Mouse (Mus musculus): ENCODE results near the gene Spns2. TPM values are rescaled to one million over a fixed set of nuclear protein-coding genes. Genes with fewer than 3 reads are reported as not detected.
A peak's percentile ranks its signal among the peaks of the same experiment; 100 is the strongest.

The Spns2 gene
- polyA plus RNA-seq, 1 experiment from 2014 or later, result 1.8 TPM

DNA sequence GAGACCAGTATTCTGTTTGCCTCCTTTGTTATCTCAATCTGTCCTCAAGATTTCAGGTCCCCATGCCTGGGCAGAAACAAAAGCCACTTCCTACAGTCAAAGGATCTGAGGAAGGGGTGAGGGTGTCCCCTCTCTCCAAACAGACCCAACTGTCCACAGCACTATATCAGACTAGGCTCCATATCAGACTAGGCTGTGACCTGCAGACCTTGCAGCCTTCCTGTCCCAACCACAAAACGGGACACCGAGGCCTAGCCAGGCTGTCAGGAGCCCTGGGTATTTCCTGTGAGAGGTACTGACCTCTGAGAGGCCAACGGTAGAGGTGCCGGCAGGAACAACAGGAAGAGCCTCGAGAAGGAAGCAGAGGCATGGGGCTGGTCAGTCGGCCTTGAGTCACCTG lies 5.2 kb downstream of the Spns2 start:
- Histone ChIP-seq H3K4me3 (ENCODE audit: low read length) (no peak overlapping the region), H3K27me3 (ENCODE audit: control insufficient read depth, insufficient read depth, low read length) (peaks cover 24% of the 10 kb centered on the region), H3K4me1 (ENCODE audit: control insufficient read depth, insufficient read depth, low read length) (peaks cover 16% of the 10 kb centered on the region), H3K36me3 (ENCODE audit: control insufficient read depth, insufficient read depth) (no peaks in the 10 kb centered on the region), H3K4me2 (ENCODE audit: low read depth, low read length) (no peak overlapping the region), H3K27ac (ENCODE audit: low read length) (no peak overlapping the region), H3K9me3 (replicated peaks; ENCODE audit: control insufficient read depth, low read length) (no peaks in the 10 kb centered on the region), H3K9ac (ENCODE audit: low read length) (no peak overlapping the region)
- no peak for ATAC-seq (replicated peaks; ENCODE audit: extremely low read depth, insufficient read depth, low FRiP score)
- WGBS, result 34% methylated on average over 6 of the region's 6 CpGs

DNA sequence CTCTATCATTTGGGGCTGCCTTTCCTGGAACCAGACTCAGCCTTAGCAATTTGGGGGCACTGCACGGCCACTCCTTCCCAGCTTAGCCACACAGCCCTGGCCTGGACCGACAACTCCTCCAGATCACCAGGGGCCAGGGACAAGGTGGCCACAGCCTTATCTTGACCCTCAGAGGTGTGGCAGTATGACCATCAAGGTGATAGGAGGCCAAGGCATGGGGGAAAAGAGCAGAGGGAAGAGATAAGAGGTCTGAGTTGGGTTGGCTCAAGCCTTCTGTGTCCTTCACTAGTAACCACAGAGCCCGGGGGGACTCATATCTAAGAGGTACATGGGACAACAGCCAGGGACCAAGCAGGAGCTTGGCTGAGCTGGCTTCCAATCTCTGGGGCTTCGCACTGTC lies 7.8 kb downstream of the Spns2 start:
- no peaks in the 10 kb centered on the region for H3K9me3 ChIP-seq (replicated peaks; ENCODE audit: control insufficient read depth, low read length)
- H3K4me1 ChIP-seq (ENCODE audit: control insufficient read depth, insufficient read depth, low read length), result peaks cover 13% of the 10 kb centered on the region
- no peaks in the 10 kb centered on the region for H3K36me3 ChIP-seq (ENCODE audit: control insufficient read depth, insufficient read depth)
- 41% methylated on average over 4 of the region's 4 CpGs for WGBS
- H3K4me2 ChIP-seq (ENCODE audit: low read depth, low read length), result no peak overlapping the region
- 0 out of 2 replicates have a peak, but pooled peaks cover 3% of the 10 kb centered on the region for H3K27me3 ChIP-seq (ENCODE audit: control insufficient read depth, insufficient read depth, low read length)
- no peak overlapping the region for H3K4me3 ChIP-seq (ENCODE audit: low read length)
- no peak overlapping the region for H3K27ac ChIP-seq (ENCODE audit: low read length)
- no peak for ATAC-seq (replicated peaks; ENCODE audit: extremely low read depth, insufficient read depth, low FRiP score)
- H3K9ac ChIP-seq (ENCODE audit: low read length), result no peak overlapping the region

DNA sequence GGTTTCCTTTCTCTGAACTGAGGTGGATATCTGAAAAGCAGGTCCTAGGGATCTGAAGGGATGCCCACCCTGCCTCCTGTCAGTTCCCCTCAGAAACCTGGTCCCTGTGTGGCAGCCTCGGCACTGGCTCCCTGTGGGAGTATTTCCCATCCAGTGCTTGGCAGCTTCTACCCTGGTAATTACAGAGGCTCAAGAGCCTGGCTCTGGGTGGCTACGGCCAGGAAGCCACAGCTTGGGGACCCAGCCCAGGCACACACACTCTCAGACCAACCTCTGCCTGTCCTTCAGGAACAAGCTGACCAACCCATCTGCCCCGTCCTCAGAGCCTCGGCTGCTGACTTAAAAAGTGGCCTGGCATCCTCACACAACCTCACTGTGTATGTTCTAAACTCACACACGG lies 8.4 kb downstream of the Spns2 start:
- Histone ChIP-seq H3K9ac (ENCODE audit: low read length) (no peak overlapping the region), H3K4me2 (ENCODE audit: low read depth, low read length) (no peak overlapping the region), H3K9me3 (replicated peaks; ENCODE audit: control insufficient read depth, low read length) (no peaks in the 10 kb centered on the region), H3K4me1 (ENCODE audit: control insufficient read depth, insufficient read depth, low read length) (peaks cover 13% of the 10 kb centered on the region), H3K4me3 (ENCODE audit: low read length) (no peak overlapping the region), H3K27me3 (ENCODE audit: control insufficient read depth, insufficient read depth, low read length) (0 out of 2 replicates have a peak, but pooled peaks cover 3% of the 10 kb centered on the region), H3K36me3 (ENCODE audit: control insufficient read depth, insufficient read depth) (no peaks in the 10 kb centered on the region), H3K27ac (ENCODE audit: low read length) (no peak overlapping the region)
- ATAC-seq (replicated peaks; ENCODE audit: extremely low read depth, insufficient read depth, low FRiP score), result no peak
- WGBS, result 75% methylated on average over 5 of the region's 5 CpGs

DNA sequence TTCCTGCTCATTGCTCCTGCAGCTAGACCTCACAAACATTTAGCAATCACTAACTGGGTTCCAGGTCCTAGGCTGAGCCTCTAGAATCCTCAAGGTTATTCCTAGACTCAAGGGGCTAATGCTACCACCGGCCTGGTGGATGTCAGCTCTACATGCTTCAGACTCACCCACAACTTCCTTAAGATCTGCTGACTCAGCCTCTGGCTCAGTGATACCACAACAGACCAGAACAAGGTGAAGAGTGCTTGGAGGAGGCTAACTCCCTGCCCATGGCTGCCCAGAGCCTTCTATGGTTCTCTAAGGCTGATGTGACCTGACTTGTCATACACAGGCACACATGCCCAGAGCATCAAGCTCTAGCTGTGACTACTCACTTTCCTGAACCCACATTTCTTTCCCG lies 10.2 kb downstream of the Spns2 start:
- Histone ChIP-seq H3K27me3 (ENCODE audit: control insufficient read depth, insufficient read depth, low read length) (no peaks in the 10 kb centered on the region), H3K4me2 (ENCODE audit: low read depth, low read length) (no peak overlapping the region), H3K27ac (ENCODE audit: low read length) (no peak overlapping the region), H3K4me3 (ENCODE audit: low read length) (no peak overlapping the region), H3K4me1 (ENCODE audit: control insufficient read depth, insufficient read depth, low read length) (peaks cover 13% of the 10 kb centered on the region), H3K36me3 (ENCODE audit: control insufficient read depth, insufficient read depth) (no peaks in the 10 kb centered on the region), H3K9me3 (replicated peaks; ENCODE audit: control insufficient read depth, low read length) (no peaks in the 10 kb centered on the region), H3K9ac (ENCODE audit: low read length) (no peak overlapping the region)
- ATAC-seq (replicated peaks; ENCODE audit: extremely low read depth, insufficient read depth, low FRiP score), result no peak
- 56% methylated on average over 2 of the region's 2 CpGs for WGBS

DNA sequence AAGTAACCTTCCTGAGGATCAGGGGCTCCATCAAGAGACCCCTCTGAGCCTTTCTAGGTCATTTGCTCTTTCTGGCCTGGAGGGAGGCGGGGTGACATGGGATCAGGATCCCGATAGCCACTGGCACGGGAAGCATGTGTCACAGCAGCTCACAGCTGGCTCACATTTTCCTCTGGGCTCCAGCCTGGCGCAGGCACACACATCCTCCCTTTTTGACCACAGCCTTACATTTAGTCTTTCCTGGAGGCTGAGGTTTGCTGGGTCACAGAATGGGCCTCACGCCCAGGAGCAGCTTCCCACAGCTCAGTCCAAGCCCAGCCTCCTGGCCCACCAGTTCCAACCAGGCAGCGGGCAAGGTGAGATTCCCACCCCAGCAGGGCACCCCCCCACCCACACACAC lies 11.5 kb downstream of the Spns2 start:
- Histone ChIP-seq H3K9ac (ENCODE audit: low read length) (no peak overlapping the region), H3K36me3 (ENCODE audit: control insufficient read depth, insufficient read depth) (no peaks in the 10 kb centered on the region), H3K27me3 (ENCODE audit: control insufficient read depth, insufficient read depth, low read length) (no peaks in the 10 kb centered on the region), H3K4me1 (ENCODE audit: control insufficient read depth, insufficient read depth, low read length) (peaks cover 13% of the 10 kb centered on the region), H3K4me2 (ENCODE audit: low read depth, low read length) (no peak overlapping the region), H3K9me3 (replicated peaks; ENCODE audit: control insufficient read depth, low read length) (no peaks in the 10 kb centered on the region), H3K4me3 (ENCODE audit: low read length) (no peak overlapping the region), H3K27ac (ENCODE audit: low read length) (peak overlapping the region; percentile 61)
- ATAC-seq (replicated peaks; ENCODE audit: extremely low read depth, insufficient read depth, low FRiP score), result no peak
- WGBS, result 46% methylated on average over 6 of the region's 6 CpGs

GRCm38 (mm10) chr11:72477653-72478052 lies 12.1 kb downstream of the Spns2 start:
- 85% methylated on average over 1 of the region's 1 CpGs for WGBS
- H3K36me3 ChIP-seq (ENCODE audit: control insufficient read depth, insufficient read depth), result no peaks in the 10 kb centered on the region
- no peak overlapping the region for H3K9ac ChIP-seq (ENCODE audit: low read length)
- H3K9me3 ChIP-seq (replicated peaks; ENCODE audit: control insufficient read depth, low read length), result no peaks in the 10 kb centered on the region
- H3K27ac ChIP-seq (ENCODE audit: low read length), result peak overlapping the region; percentile 61
- ATAC-seq (replicated peaks; ENCODE audit: extremely low read depth, insufficient read depth, low FRiP score), result no peak
- H3K4me2 ChIP-seq (ENCODE audit: low read depth, low read length), result no peak overlapping the region
- H3K4me1 ChIP-seq (ENCODE audit: control insufficient read depth, insufficient read depth, low read length), result peaks cover 13% of the 10 kb centered on the region
- no peaks in the 10 kb centered on the region for H3K27me3 ChIP-seq (ENCODE audit: control insufficient read depth, insufficient read depth, low read length)
- H3K4me3 ChIP-seq (ENCODE audit: low read length), result no peak overlapping the region

GRCm38 (mm10) chr11:72477182-72477581 lies 12.5 kb downstream of the Spns2 start:
- Histone ChIP-seq H3K36me3 (ENCODE audit: control insufficient read depth, insufficient read depth) (no peaks in the 10 kb centered on the region), H3K9ac (ENCODE audit: low read length) (no peak overlapping the region), H3K4me1 (ENCODE audit: control insufficient read depth, insufficient read depth, low read length) (peaks cover 11% of the 10 kb centered on the region), H3K4me3 (ENCODE audit: low read length) (no peak overlapping the region), H3K9me3 (replicated peaks; ENCODE audit: control insufficient read depth, low read length) (no peaks in the 10 kb centered on the region), H3K4me2 (ENCODE audit: low read depth, low read length) (no peak overlapping the region), H3K27ac (ENCODE audit: low read length) (peak overlapping the region; percentile 61), H3K27me3 (ENCODE audit: control insufficient read depth, insufficient read depth, low read length) (no peaks in the 10 kb centered on the region)
- no peak for ATAC-seq (replicated peaks; ENCODE audit: extremely low read depth, insufficient read depth, low FRiP score)
- WGBS, result 37% methylated on average over 5 of the region's 5 CpGs

DNA sequence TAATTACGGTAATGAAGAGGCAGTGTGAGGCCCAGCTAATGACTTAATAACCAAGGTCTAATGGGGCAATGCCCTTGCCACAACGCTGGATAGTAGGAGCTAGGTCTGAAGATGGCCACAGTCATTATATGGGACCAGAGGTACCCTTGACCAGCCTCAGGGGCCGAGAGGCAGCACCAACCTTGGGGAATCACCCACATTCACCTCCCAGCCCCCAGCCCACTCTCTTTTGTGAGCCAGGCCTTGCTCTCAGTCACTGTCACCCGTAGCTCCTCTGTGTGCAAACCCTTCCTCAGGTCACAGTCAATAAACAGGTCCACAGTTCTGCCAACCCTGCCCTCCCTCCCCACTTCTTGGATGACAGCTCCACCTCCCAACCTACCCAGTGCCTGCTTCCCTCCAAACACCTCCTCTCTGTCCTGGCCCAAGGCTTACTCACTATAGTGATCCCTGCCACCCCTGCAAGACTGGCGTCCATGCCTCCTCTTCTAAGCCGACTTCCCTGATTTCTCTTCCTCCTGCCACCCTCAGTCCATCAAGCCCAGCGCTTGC lies 13.6 kb downstream of the Spns2 start:
- no peaks in the 10 kb centered on the region for H3K9me3 ChIP-seq (replicated peaks; ENCODE audit: control insufficient read depth, low read length)
- no peak overlapping the region for H3K27ac ChIP-seq (ENCODE audit: low read length)
- H3K27me3 ChIP-seq (ENCODE audit: control insufficient read depth, insufficient read depth, low read length), result no peaks in the 10 kb centered on the region
- H3K4me2 ChIP-seq (ENCODE audit: low read depth, low read length), result no peak overlapping the region
- no peaks in the 10 kb centered on the region for H3K36me3 ChIP-seq (ENCODE audit: control insufficient read depth, insufficient read depth)
- no peak overlapping the region for H3K4me3 ChIP-seq (ENCODE audit: low read length)
- WGBS, result 78% methylated on average over 7 of the region's 7 CpGs
- ATAC-seq (replicated peaks; ENCODE audit: extremely low read depth, insufficient read depth, low FRiP score), result no peak
- H3K4me1 ChIP-seq (ENCODE audit: control insufficient read depth, insufficient read depth, low read length), result peaks cover 6% of the 10 kb centered on the region
- no peak overlapping the region for H3K9ac ChIP-seq (ENCODE audit: low read length)

DNA sequence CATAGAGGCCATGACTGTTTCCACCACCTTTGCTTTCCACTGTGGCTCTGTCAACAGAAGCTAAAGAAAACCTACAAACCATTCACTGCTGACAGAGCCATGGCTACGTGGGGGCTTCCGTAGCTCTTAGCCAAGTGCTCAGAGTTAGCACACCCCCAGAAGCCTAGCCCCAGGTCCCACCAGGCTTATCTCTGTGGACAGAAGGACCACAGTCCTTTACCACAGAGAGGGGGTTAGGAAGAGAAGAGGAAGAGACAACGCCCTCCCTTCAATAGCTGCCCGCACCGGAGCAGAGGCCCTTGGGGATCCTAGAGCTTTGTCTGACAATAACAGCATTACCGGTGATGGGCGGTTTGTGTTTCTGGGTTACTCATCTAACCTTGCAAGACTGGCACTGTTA lies 14.3 kb downstream of the Spns2 start:
- Histone ChIP-seq H3K4me1 (ENCODE audit: control insufficient read depth, insufficient read depth, low read length) (peaks cover 6% of the 10 kb centered on the region), H3K9me3 (replicated peaks; ENCODE audit: control insufficient read depth, low read length) (no peaks in the 10 kb centered on the region), H3K27ac (ENCODE audit: low read length) (no peak overlapping the region), H3K27me3 (ENCODE audit: control insufficient read depth, insufficient read depth, low read length) (no peaks in the 10 kb centered on the region), H3K36me3 (ENCODE audit: control insufficient read depth, insufficient read depth) (no peaks in the 10 kb centered on the region), H3K4me2 (ENCODE audit: low read depth, low read length) (no peak overlapping the region), H3K4me3 (ENCODE audit: low read length) (no peak overlapping the region), H3K9ac (ENCODE audit: low read length) (no peak overlapping the region)
- ATAC-seq (replicated peaks; ENCODE audit: extremely low read depth, insufficient read depth, low FRiP score), result peak; percentile 29
- WGBS, result 64% methylated on average over 7 of the region's 7 CpGs

All from heart, embryonic 16.5 days (tissue).